ENCODE assay signal across 14 mouse cellular contexts in genomic region chr5:9326863-9327262, GRCm38 (mm10).
"Had no signal": no experiment of that assay in that cellular context is flagged by ENCODE, and none has a peak within 500 bp of the region (broad histone marks: within the 10 kb centered on the region; RNA-seq: fewer than 3 reads in every experiment).

No protein-coding gene starts in this region.

- H3K4me1 ChIP-seq: liver, embryonic 12.5 days; megakaryocyte, embryonic 14.5 days; midbrain, embryonic 13.5 days had no signal

- H3K36me3 ChIP-seq: liver, embryonic 12.5 days; midbrain, embryonic 13.5 days had no signal

- DNase-seq: lung, adult 18-20 months; lung, embryonic 14.5 days; lung, postnatal 10 days; lung, postnatal 4 days; right cerebral cortex, postnatal 14 days; thymus, adult 18-20 months; thymus, postnatal 14 days; thymus, postnatal 36 days had no signal

- H3K4me2 ChIP-seq: liver, embryonic 12.5 days; lung, embryonic 14.5 days; midbrain, embryonic 11.5 days; midbrain, embryonic 13.5 days had no signal

- H3K9ac ChIP-seq: liver, embryonic 12.5 days; liver, embryonic 14.5 days; lung, embryonic 14.5 days; midbrain, embryonic 13.5 days had no signal

- H3K27me3 ChIP-seq: liver, embryonic 12.5 days; megakaryocyte, embryonic 14.5 days; midbrain, embryonic 13.5 days had no signal

- H3K4me3 ChIP-seq: liver, embryonic 12.5 days; megakaryocyte, embryonic 14.5 days; midbrain, embryonic 13.5 days had no signal

- H3K9me3 ChIP-seq: liver, embryonic 12.5 days; megakaryocyte, embryonic 14.5 days; midbrain, embryonic 13.5 days had no signal

- ATAC-seq: liver, embryonic 12.5 days; midbrain, embryonic 13.5 days; midbrain, embryonic 16.5 days had no signal

- H3K27ac ChIP-seq: liver, embryonic 12.5 days; liver, embryonic 14.5 days; midbrain, embryonic 13.5 days had no signal
